Mouse (Mus musculus) erythroblast, embryonic 14.5 days (primary cell): ENCODE results near the gene Garnl3.

Experiments
- GATA1 ChIP-seq: IDR thresholded peaks from 2 replicates; pipeline ENCODE4 v1.6.1; 2012; ENCODE audit warnings: low read length, inconsistent platforms, mixed read lengths
- TAL1 ChIP-seq: IDR thresholded peaks from 3 replicates; pipeline ENCODE4 v1.6.1; 2012; ENCODE audit warnings: low read length, inconsistent platforms, mixed read lengths

GRCm38 (mm10) chr2:33129005-33129404 lies 2.4 kb downstream of the Garnl3 start:
- TF ChIP-seq GATA1 (no peak), TAL1 (no peak)
